Mouse (Mus musculus): Measurements from ENCODE around the gene Olfr874. TPM values are rescaled to one million over a fixed set of nuclear protein-coding genes. Genes with fewer than 3 reads are reported as not detected.
A peak's percentile ranks its signal among the peaks of the same experiment; 100 is the strongest.
"Not testable (repeated sequence)": the region's sequence is repeated elsewhere in the genome, so short reads cannot be mapped to it uniquely, and the experiment has no call there.

Olfr874 gene
- total RNA-seq (2021) = not detected in 2 replicates
- long read RNA-seq, experiment 1 = 0 reads
- long read RNA-seq, experiment 2 = 0 reads

- DNase-seq = no peak
These were observed at the start of gene Olfr874 for GRCm38 (mm10) chr9:37744806-37745205. Gene Olfr874 (plus strand): TSS chr9:37745106.

- DNase-seq = no peak
These were observed 28.8 kb upstream of the Olfr874 start, which contains the start of gene Olfr160 for GRCm38 (mm10) chr9:37716150-37716549. Gene Olfr160 (minus strand): TSS chr9:37716250.

- no peak for DNase-seq
These were observed 10.6 kb upstream of the Olfr874 start for GRCm38 (mm10) chr9:37734310-37734709.

GRCm38 (mm10) chr9:37750319-37751075, 5.6 kb downstream of the Olfr874 start:
- DNase-seq = no peak

- no peak for DNase-seq
These were observed 6.6 kb downstream of the Olfr874 start for GRCm38 (mm10) chr9:37751467-37751866.

GRCm38 (mm10) chr9:37752006-37752405, 7.1 kb downstream of the Olfr874 start:
- peak; percentile 25 for DNase-seq

- no peak for DNase-seq
These were observed 16.8 kb downstream of the Olfr874 start for GRCm38 (mm10) chr9:37761728-37762127.

- peak; percentile 41 for DNase-seq
These were observed 17.6 kb downstream of the Olfr874 start for GRCm38 (mm10) chr9:37762541-37762940.

GRCm38 (mm10) chr9:37770661-37771060, 25.8 kb downstream of the Olfr874 start:
- DNase-seq = no peak

GRCm38 (mm10) chr9:37771759-37772158, 26.9 kb downstream of the Olfr874 start, which contains the start of gene Olfr875:
Gene Olfr875 (plus strand): TSS chr9:37771857.
- DNase-seq = no peak

GRCm38 (mm10) chr9:37782766-37783260, 37.9 kb downstream of the Olfr874 start:
- DNase-seq = peak; percentile 27

GRCm38 (mm10) chr9:37783394-37784387, 38.8 kb downstream of the Olfr874 start:
- DNase-seq = not testable (repeated sequence)

GRCm38 (mm10) chr9:37786411-37786810, 41.5 kb downstream of the Olfr874 start:
- no peak for DNase-seq

Other genes starting within 250 kb of the Olfr874 start
- gene Esam, start 217.0 kb upstream of the Olfr874 start, total RNA-seq (2021) = 64.0 and 81.0 TPM in 2 replicates
- 5.2 and 9.1 TPM in 2 replicates for gene Vsig2, start 205.9 kb upstream of the Olfr874 start, total RNA-seq (2021)
- 3.6 and 4.8 TPM in 2 replicates for gene Nrgn, start 192.2 kb upstream of the Olfr874 start, total RNA-seq (2021)
- gene Siae, start 189.4 kb upstream of the Olfr874 start, total RNA-seq (2021) = 12.4 and 14.7 TPM in 2 replicates
- gene Spa17, start 131.4 kb upstream of the Olfr874 start, total RNA-seq (2021) = 4.9 and 5.0 TPM in 2 replicates
- 86.0 and 99.4 TPM in 2 replicates for gene Tbrg1, start 87.8 kb upstream of the Olfr874 start, total RNA-seq (2021)
- 0.19 TPM in 2 replicates for gene Panx3, start 75.9 kb upstream of the Olfr874 start, total RNA-seq (2021)
- gene Olfr160, start 28.9 kb upstream of the Olfr874 start, total RNA-seq (2021) = not detected in 2 replicates
- gene Olfr875, start 26.8 kb downstream of the Olfr874 start, total RNA-seq (2021) = not detected in 2 replicates
- gene Olfr876, start 57.9 kb downstream of the Olfr874 start, total RNA-seq (2021) = not detected in 2 replicates
- gene Olfr877, start 109.2 kb downstream of the Olfr874 start, total RNA-seq (2021) = not detected in 2 replicates
- gene Olfr145, start 151.6 kb downstream of the Olfr874 start, total RNA-seq (2021) = not detected in 2 replicates
- not detected in 2 replicates for gene Olfr878, start 172.7 kb downstream of the Olfr874 start, total RNA-seq (2021)
- gene Olfr881, start 246.7 kb downstream of the Olfr874 start, total RNA-seq (2021) = not detected in 2 replicates

All from adrenal gland, postnatal 14 days (tissue).